Mouse (Mus musculus) monocyte, adult 2 months (primary cell): ENCODE results near the gene Tapbpl.
"Not testable (repeated sequence)": the region's sequence is repeated elsewhere in the genome, so short reads cannot be mapped to it uniquely, and the experiment has no call there.

Source experiments
- DNase-seq, 2 experiments: peaks; one replicate each; pipeline ENCODE4 v3.0.0; 2022; ENCODE audit warnings: low spot score in 2 of 2, low read depth in 1 of 2

The Tapbpl gene

DNA sequence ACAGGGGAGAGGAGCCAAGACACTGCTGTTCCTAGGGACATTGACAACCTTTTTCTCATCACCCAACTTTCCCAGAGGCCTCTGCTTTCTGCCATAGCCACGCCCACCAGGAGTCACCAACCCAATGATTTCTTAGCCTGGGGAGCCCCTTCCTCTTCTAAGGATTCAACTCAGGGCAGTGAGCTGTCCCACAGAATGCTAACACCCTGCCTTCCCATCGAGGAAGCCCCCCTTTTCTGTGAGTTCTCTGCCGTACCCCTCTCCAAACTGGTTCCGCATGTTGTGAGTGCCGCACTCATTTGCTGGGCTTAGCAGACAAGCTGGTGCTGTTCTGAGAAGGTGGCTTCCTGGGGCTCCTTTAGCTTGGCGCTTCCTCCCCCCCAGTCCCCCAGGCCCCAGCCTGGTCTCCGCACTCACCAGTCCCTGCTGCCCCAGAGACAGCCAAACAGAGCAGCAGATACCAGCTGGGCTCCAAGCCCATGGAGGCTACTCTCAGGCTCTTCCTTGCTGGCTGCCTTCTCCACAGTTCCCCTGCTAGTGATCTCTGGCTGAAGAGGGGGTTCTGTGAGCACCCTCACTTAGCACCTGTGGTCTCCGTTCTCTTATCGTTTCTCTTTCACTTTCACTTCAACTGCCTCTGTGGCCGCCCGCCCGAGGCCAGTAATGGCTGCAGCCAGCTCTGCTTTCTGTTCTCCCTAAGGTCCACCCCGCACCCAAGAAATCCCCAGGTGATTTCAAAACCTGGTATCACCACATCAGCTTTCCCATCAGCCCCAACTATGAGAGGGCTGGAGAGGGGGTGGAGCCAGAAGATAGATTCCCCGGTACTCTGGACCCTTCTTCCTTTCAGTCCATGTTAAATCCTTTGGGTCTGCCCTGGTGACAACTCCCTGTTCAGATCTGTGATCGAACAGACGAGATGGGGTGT lies at the start of gene Tapbpl:
Gene Tapbpl, minus strand, starts transcription at position 744 of the 928 bp plus-strand sequence.
- peak in 1 of 2 experiments; percentile 39 for DNase-seq

DNA sequence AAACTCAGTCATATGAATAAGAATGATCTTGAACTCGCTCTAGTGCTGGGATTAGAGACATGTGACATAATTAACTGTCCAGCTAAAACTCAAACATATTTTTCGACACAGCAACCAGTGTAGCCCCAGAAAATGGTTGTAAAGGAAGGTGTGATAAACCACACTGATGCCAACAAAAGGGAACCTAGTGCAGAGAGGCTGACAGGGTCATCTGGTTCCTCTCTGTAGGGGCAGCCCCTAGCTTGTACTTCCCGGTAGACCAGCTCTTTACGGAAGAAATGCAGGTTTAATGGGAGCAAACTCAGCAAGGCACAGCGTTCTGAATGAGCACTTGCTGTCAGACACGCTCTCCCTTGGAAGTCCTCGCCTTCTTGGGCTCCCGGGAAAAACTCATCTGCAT lies 48.1 kb upstream of the Tapbpl start:
- no peak for DNase-seq

DNA sequence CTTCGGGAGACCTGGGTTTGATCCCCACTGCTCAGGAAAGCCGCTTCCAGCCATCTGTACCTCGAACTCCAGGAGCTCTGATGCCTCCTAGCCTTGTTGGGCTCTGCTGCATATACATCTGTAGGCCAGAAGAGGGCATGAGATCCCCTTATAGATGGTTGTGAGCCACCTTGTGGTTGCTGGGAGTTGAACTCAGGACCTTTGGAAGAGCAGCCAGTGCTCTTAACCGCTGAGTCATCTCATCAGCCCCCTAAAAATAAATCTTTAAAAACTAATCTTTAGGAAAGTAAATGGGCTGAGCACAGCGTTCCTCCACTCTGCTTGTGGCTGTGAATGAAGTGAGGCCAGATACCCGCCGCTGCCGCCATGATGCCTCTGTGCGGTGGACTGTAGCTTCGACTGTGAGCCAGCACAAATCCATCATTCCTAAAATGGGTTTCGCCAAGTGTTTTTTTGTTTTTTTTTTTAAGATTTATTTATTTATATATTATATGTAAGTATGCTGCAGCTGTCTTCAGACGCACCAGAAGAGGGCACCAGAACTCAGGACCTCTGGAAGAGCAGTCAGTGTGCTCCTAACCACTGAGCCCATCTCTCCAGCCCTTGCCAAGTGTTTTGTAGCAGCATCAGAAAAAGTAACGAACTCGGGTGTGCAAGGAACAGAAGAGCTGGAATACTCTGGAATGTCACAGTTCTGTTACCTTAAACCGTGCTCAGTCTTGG lies 43.3 kb upstream of the Tapbpl start:
- no peak for DNase-seq

GRCm38 (mm10) chr6:125272228-125272785 lies 40.6 kb upstream of the Tapbpl start:
- no peak for DNase-seq

DNA sequence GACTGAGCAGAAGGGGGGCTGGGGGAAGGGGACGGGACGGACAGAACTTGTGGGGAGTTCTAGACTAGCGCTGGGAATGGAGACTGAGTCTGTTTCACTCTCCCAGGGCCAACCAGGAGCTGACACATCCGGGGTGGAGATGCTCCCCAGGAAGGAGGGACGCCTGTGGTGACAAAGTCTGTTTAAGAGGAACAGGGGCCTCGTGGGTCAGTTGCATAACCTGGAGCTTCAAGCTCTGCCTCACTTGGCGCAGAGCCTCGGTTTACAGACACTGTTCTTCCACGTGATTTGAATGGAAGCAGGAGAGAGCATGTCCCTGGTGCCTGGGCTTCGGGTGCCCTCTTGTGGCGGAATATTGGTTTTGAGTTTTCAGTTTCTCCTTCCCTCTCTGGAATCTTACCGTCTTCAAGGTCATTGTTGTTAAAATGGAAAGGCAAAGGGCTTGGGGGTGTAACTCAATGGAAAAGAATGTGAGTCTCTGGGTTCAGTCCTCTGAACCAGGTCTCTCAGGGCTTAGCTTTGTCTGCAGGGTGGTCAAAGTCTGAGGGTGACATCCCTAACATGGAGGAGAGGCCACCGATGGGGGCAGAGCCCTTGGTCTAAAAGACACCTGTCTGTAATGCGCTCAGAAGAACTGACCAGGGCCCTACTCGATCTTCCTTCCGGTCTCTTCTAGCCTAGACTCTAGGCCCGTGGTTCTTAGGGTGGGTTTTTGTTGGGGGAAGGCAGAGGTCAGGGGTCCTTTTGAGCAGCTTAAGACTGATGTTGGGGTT lies 40.0 kb upstream of the Tapbpl start:
- peak; percentile 84 to 86 for DNase-seq

GRCm38 (mm10) chr6:125268799-125269198 lies 37.1 kb upstream of the Tapbpl start:
- no peak for DNase-seq

DNA sequence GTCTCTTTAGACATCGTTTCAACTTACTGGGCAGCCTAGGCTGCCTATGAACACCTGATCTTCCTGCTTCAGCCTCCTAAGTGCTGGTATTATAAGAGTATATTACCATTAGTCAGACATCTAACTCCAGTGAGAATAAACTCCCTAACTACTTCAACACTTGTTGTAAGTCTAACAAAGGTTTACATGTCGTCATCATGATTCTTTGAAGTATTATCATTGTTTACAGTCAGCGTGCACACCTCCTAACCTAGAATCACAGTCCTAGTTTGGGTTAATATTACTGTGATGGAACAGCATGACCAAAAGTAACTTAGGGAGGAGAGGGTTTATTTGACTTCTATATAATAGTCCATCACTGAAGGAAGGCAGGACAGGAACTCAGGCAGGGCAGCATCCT lies 35.8 kb upstream of the Tapbpl start:
- DNase-seq, result no peak

DNA sequence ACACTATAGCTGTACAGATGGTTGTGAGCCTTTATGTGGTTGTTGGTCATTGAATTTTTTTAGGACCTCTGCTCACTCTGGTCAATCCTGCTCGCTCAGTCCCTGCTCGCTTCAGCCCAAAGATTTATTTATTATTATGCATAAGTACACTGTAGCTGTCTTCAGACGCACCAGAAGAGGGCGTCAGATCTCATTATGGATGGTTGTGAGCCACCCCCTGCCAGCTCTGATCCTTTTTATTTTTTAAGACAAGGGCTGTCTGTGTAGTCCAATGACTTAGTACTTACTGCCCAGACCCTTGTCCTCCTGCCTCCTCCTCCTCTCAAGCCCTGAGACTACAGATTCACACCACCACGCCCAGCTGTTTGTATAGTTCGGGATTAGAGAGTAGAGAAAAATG lies 34.9 kb upstream of the Tapbpl start:
- DNase-seq, result not testable (repeated sequence)

DNA sequence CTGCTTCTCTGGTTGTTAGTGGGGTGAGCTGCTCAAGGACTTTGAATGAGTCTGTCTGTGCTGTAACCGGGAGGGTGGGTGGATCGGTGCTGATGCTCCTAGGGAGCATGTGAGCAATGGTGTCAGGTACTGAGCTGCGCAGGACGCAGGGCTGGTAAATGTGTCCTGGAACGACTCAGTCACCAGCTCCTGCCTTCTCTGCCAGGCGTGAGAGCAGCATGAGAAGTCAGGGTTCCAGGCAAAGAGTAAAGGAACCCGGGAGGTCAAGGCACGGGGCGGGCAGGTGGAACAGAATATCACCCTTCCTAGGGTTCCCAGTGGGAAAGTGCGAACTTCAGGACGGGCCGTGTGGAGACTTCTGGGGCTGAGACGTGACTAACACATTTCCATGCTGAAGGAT lies 34.4 kb upstream of the Tapbpl start:
- no peak for DNase-seq

DNA sequence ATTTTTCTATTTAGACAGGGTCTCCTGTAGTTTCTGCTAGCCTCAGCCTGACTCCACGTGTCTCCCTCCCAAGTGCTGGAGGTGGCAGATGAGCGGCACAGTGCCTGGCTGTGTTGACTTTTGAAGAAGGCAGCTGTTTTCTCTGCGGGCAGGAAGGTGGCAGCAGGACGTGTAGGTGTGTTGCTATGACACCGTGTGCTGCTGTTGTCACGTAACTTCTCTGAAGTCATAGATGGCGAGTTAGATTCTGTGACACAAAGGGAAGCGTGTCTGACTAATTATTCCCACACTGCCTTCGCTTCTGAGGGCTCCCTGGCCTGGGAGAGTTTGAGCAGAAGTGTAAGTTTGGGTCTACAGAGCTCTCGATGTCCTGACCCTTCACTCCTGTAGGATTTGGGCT lies 33.6 kb upstream of the Tapbpl start:
- DNase-seq, result no peak

DNA sequence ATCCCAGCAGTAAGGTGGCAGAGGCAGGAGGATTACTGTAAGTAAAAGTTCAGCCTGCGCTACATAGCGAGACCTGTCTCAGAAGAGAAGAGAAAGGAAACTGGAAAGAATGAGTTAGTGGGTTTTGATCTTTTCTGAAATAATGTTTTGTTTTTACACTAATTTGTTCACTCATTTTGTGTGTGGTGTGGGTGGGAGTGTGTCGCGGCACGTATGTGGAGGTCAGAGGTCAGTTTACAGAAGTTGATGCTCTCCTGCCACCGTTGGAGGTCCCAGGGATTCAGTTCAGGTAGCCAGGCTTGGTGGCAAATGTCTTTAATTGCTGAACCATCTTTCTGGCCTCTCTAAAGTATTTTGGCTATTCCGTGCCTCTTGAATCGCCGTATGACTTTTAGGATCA lies 32.6 kb upstream of the Tapbpl start:
- DNase-seq, result no peak

DNA sequence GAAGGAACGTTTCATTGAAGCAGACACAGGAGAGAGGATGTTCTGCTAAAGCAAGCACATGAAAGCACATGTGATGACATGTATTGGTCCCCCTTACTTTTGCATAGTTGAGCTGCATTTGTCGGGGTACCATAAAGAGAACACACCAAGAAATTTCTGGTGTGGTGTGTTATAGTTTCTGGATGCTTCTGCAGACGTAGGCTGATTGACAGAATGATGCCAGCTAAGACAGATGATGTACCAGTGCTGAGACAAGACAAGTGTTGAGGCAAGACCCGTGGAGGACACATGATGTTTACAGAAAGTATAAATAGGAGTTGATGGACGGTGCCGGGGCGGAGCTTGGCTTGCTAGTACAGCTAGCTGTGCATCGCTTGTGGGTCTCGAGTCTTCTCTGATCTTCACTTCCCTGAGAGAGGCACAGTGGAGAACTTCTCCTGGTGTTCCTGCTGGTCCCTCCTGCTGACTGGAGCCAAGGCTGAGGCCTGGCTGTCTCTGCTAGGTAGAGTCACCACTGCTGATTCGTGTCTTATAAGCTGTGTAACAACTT lies 28.4 kb upstream of the Tapbpl start:
- DNase-seq, result no peak

- DNase-seq, result no peak
These were observed 24.7 kb upstream of the Tapbpl start for GRCm38 (mm10) chr6:125256222-125256966.

DNA sequence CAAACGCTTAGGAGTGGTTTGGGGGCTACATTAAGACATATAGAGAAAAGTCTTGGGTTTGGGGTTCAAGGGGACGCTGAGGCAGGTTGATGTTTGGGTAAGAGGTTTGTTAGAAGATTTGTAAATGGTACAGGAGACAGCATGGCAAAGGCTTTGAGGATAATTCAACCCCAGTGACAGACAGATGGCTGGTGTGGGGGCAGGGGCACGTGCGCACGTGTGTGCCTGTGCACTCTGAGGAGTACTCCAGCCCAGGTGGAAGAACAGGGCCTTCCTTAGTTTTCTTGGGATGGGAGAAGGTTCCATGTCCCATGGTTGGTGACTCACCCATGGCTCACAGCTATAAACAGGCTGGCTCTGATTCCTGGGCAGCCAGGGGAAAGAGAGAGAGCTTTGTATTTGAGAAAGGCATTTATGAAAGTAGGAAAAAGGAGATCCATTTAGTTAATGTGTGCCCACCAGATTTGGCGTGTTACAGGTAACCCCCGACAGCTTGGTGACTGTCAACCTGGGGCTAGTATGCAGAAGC lies 23.9 kb upstream of the Tapbpl start:
- DNase-seq, result no peak

DNA sequence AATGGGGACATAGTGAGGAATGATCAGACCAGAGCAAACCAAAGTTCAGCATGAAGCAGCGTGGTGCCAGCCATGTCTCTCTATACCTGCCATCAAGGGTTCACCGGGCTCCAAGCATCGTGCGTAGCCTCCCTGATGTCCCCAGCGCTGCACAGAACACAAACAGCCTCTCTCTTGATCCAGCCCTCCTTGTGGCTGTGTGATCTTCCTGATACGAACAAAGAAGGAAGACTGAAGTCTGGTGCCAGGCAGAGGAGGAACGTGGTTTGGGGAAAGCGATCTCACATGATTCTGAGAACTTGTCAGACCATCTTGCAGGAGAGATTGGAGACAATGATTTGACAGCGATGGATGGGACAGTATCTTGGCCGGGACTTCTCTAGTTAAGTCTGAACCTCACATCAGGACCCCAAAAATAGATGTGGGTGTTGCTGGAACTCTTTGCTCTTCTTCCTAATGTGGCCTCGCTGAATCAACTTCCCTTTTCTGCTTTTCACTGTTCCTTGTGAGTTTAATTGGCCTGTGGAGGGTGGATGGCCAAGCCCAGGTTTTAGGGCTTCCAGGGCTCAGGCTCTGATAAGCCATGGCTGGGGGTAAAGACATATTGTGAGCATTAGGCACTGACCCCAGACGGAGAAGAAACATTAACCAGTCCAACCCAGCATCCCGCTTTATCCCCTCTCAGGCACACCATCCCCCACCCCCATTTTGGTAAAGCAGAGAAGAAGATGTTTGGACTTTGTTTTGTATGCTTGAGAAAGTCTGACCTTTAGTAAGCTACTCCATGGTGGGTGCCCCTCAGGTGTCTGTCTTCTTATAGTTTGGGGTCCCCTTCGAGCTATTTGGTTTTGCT lies 22.4 kb upstream of the Tapbpl start:
- no peak for DNase-seq

- DNase-seq, result no peak
These were observed 21.1 kb upstream of the Tapbpl start for GRCm38 (mm10) chr6:125252711-125253110.

DNA sequence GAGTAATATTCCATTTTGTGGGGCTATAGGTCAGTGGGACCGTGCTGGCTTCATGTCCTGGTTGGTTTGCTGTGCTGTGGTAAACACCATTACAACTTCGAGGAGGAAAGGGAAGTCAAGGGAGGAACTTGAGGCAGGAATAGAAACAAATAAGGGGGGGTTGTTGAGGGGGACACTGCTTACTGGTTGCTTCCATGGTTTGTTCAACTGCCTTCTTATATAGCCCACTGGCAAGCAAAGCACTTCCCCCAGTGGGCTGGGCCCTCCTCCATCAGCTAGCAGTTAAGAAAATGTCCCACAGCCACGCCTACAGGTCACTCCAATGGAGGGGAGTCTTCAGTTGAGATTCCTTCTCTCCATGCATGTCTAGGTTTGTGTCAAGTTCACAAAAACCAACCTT lies 20.6 kb upstream of the Tapbpl start:
- no peak for DNase-seq

GRCm38 (mm10) chr6:125244551-125244950 lies 12.9 kb upstream of the Tapbpl start:
- DNase-seq, result no peak

DNA sequence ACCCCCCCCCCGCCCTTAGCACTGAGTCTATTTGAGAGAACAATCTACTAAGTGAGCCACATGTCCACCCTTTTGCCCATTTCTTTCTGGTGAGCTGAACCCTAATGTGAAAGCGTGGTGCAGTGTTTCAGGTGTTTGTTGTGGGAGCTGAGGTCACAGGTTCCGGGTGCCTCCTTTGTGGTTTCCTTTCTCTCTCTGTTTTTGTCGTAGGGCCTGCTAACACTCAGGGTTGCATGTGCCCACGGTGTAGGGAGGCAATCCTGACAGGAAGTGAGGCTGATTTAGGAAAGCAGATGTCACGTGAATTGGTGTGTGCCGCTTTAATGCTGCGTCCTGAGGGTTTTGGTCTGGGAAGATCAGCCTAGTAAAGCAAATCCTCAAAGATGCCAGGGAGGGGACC lies 9.9 kb upstream of the Tapbpl start:
- no peak for DNase-seq
